Mouse (Mus musculus) c-Kit-negative CD71-positive TER-119-positive erythroid progenitor cells, embryonic 14.5 days (primary cell): ENCODE data around the gene Hmgcl.
A peak's percentile ranks its signal among the peaks of the same experiment; 100 is the strongest.
"Not testable (repeated sequence)": the region's sequence is repeated elsewhere in the genome, so short reads cannot be mapped to it uniquely, and the experiment has no call there.

Experiments
- DNase-seq: peaks from one replicate; pipeline ENCODE4 v3.0.0-alpha.2; 2013; ENCODE audit warnings: low read depth, low spot score

Hmgcl gene

GRCm38 (mm10) chr4:135926861-135927260 is 19.4 kb upstream of the Hmgcl start:
- DNase-seq, result no peak

GRCm38 (mm10) chr4:135928376-135928775 is 17.9 kb upstream of the Hmgcl start:
- DNase-seq, result no peak

- no peak for DNase-seq
These were observed 16.8 kb upstream of the Hmgcl start for GRCm38 (mm10) chr4:135929405-135929804.

GRCm38 (mm10) chr4:135929828-135930227 is 16.4 kb upstream of the Hmgcl start:
- DNase-seq, result no peak

GRCm38 (mm10) chr4:135930239-135930638 is 16.0 kb upstream of the Hmgcl start:
- no peak for DNase-seq

GRCm38 (mm10) chr4:135931832-135932231 is 14.4 kb upstream of the Hmgcl start:
- DNase-seq, result no peak

GRCm38 (mm10) chr4:135934708-135935500 is 11.3 kb upstream of the Hmgcl start:
- no peak for DNase-seq

GRCm38 (mm10) chr4:135935502-135935901 is 10.7 kb upstream of the Hmgcl start:
- DNase-seq, result no peak

GRCm38 (mm10) chr4:135938858-135939257 is 7.4 kb upstream of the Hmgcl start:
- no peak for DNase-seq

- not testable (repeated sequence) for DNase-seq
These were observed 5.2 kb upstream of the Hmgcl start for GRCm38 (mm10) chr4:135941026-135941425.

GRCm38 (mm10) chr4:135942193-135942592 is 4.1 kb upstream of the Hmgcl start:
- no peak for DNase-seq

- no peak for DNase-seq
These were observed 2.9 kb upstream of the Hmgcl start for GRCm38 (mm10) chr4:135943389-135943788.

GRCm38 (mm10) chr4:135945706-135946105 is 542 bp upstream of the Hmgcl start:
- no peak for DNase-seq

- no peak for DNase-seq
These were observed 532 bp downstream of the Hmgcl start for GRCm38 (mm10) chr4:135946659-135947301.

- no peak for DNase-seq
These were observed 1.9 kb downstream of the Hmgcl start for GRCm38 (mm10) chr4:135948142-135948541.

GRCm38 (mm10) chr4:135949475-135949874 is 3.2 kb downstream of the Hmgcl start:
- no peak for DNase-seq

- DNase-seq, result no peak
These were observed 3.7 kb downstream of the Hmgcl start for GRCm38 (mm10) chr4:135949911-135950310.

GRCm38 (mm10) chr4:135950365-135950764 is 4.1 kb downstream of the Hmgcl start:
- no peak for DNase-seq

- no peak for DNase-seq
These were observed 5.3 kb downstream of the Hmgcl start for GRCm38 (mm10) chr4:135951505-135951904.

- DNase-seq, result no peak
These were observed 6.9 kb downstream of the Hmgcl start for GRCm38 (mm10) chr4:135953179-135953578.

GRCm38 (mm10) chr4:135954241-135954640 is 8.0 kb downstream of the Hmgcl start:
- DNase-seq, result peak; percentile 76

- no peak for DNase-seq
These were observed 9.6 kb downstream of the Hmgcl start for GRCm38 (mm10) chr4:135955886-135956285.

GRCm38 (mm10) chr4:135958354-135958753 is 12.1 kb downstream of the Hmgcl start:
- no peak for DNase-seq
